Mouse (Mus musculus): Measurements from ENCODE around the gene Rpl11.
"Not testable (repeated sequence)": the region's sequence is repeated elsewhere in the genome, so short reads cannot be mapped to it uniquely, and the experiment has no call there.

Rpl11 gene

DNA sequence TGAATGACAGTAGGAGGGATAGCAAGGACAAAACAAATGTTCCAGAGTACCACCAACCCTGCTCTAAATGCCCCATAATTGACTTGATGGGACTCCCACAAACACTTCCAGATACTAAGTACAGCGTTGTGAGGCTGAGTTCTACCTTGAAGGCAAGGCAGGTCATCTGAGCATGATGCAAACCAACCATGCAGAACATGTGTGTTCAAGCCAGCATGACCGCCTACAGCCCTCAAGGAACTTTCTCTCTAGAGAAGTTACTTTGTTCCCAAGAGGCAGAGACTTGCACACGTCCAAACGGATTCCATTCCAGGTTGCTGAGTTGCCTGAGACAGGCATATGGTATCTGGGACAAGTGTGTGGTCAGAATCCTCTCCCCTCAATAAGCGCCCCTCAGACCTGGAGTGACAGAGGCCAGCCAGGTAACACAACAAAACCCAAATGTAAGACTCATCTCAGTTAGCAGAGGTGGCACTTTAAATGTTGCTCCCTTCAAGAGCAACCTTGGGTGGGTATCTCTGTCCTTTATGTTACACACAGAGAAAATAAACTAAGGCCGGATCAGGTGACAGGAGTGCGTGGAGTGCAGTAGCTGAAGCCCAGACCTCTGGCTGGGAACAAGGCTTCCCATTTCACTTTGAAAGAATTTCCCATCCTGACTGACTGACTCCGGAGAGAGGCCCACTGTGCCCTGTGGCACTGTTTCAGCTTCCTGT, 25.7 kb downstream of the Rpl11 start:
- DNase-seq (ENCODE audit: low read depth) = no peak

DNA sequence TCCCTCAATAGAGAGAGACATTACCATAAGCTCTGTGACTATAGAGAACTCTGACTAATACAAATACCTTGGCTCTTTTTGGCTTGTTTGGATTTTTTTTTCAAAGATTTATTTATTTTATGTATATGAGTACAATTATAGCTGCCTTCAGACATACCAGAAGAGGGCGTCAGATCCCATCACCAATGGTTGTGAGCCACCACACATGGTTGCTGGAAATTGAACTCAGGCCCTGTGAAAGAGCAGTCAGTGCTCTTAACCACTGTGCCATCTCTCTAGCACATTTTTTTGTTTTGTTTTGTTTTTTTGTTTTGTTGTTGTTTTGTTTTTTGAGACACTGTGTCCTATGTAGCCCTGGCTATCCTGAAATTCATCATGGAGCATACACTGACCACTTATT, 27.9 kb downstream of the Rpl11 start:
- DNase-seq (ENCODE audit: low read depth) = no peak

DNA sequence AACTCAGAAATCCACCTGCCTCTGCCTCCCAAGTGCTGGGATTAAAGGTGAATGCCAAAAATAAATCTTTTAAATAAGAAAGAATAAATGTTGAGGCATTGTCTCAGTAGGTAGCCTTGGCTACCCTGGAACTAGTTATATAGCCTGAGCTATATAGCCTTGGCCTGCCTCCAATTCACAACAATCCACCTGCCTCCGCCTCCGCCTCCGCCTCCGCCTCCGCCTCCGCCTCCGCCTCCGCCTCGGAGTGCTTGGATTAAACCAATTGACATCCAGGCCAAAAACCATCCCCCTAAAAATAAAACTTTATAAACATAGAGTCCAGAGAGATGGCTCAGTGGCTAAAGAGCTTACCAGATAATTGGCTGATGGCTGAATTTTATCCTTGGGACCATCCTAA, 30.3 kb downstream of the Rpl11 start:
- no peak for DNase-seq (ENCODE audit: low read depth)

DNA sequence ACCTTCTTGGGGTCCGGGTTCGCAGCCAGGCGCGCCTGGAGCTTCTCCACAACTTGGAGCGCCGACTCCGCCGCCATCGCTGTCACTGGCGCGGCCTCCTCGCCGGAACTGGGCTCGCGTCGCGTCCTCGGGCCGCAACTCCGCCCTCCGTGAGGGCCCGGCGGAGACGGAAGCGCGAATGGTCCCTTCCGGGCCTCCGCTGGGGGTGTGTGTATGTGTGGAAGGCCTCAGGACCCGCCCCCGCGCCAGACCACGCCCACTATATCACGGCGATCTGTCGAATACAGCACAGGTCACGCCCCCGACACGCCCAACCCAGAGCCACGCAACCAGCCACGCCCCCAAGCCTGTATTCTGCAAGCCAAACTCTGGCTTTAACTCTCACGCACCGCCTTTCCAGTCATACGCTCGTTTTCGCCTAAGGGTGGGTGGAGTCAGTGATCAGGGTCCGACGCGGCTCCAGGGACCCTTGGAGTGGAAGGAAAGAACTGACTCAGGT, 31.6 kb downstream of the Rpl11 start, which contains the start of gene Eloa:
Gene Eloa, minus strand, starts transcription at position 215 of the 499 bp plus-strand sequence.
- DNase-seq (ENCODE audit: low read depth) = peak; percentile 99

DNA sequence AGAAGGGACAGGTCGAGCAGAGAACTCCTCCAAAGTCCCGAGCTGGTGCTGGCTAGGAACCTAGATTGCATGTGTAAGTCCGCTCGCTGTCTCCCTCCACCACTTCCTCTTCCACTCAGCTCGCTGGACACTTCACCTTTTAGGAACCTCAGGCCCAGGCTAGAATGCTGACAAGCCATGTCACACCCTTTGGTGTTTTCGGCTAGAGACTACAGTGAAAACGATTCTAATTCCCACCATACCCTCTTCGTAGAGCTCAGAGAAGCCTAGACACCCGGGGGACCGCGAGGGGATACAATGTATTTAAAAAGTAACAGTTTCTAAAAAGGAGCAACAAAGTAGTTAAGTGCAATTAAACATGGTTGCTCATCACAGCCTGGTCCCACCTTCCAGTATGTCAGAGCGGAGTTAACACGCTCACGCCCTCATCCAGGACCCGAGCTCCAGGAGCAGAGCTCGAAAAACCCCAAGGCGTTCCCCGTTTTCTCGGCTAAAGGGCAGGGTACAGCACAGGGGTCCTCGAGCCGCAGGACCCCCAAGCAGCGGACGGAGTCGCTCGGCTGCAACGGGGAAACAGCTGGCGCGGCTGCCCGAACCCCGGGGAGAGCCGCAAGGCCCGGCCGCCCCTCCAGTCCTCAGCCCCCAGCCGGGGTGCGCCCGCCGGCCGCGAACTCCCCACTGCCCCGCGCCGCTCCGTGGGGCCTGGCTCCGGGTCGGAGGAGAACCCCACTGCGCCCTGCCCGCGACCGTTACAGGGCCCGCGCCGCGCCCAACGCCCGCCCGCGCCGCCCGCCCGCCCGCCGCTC, 32.3 kb downstream of the Rpl11 start:
- no peak for DNase-seq (ENCODE audit: low read depth)

DNA sequence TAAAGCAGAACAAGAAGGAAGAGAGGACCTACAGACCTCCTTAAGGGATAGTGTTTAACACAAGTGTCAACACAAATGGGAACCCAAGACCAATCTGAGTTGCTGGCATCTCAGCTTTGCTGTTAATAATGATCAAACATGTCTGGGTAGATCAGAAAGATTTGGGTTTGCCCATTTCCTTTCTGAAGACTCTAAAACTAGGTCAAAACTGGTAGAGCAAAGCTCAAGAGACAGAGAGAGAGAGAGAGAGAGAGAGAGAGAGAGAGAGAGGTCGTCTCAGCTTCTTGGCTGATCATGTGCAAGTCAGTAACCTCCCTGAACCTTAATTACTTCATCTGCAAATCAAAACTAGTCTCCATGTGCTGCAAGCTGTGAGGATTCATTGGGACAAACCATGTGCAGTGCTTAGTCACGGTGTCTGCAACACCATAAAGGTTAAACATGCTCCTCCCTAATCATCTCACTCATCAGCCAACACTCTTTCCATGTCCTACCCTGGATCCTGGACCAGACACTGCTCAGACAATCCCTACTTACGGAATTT, 37.1 kb downstream of the Rpl11 start:
- DNase-seq (ENCODE audit: low read depth) = no peak

DNA sequence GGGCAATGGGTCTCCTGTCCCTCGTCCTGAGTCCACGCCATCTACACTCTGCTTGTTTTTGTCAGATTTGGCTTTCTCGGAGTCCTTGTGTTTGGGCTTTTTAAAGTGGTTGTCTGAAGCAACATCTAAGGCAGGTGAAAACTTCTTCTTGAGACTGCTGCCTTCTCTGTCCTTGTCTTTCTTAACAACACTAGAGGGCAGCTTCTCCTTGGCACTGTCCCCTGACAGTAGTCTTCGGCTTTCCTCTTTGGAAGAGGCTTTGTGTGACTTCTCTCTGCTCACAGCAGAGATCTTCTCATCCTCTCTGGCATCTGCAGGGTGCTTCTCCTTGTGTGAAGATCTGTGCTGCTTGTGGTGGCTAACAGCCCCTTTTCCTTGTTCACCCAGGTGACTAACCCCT, 42.6 kb downstream of the Rpl11 start:
- DNase-seq (ENCODE audit: low read depth) = no peak

DNA sequence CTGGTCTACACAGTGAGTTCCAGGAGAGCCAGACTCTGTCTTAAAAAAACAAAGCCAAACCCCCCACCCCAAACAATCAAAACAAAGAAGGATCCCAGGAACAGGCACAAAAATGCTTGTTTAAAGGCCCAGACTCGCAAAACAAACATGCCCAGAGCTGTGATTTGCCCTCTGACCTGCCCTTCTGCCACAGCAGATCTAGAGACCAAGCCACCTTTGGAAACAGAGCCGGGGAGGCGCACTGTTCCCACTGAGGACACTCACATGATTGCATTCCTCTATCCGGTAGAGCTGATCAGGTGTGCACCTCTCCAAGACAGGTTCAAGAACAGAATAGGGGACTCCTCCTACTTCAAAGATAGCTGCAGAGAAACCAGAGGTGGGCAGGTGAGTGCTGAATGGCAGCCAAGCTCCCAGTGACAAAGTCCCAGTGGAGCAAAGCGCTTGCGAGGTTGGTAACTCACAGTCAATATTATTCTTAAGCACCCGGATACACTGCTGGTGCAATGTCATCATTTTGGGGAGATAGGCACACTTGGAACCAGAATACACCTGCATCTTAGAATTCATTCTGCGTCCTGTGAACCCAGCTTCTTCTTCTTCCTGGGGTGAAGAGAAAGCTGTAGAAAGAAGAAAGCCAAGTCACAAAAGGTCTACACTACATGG, 44.3 kb downstream of the Rpl11 start:
- no peak for DNase-seq (ENCODE audit: low read depth)

DNA sequence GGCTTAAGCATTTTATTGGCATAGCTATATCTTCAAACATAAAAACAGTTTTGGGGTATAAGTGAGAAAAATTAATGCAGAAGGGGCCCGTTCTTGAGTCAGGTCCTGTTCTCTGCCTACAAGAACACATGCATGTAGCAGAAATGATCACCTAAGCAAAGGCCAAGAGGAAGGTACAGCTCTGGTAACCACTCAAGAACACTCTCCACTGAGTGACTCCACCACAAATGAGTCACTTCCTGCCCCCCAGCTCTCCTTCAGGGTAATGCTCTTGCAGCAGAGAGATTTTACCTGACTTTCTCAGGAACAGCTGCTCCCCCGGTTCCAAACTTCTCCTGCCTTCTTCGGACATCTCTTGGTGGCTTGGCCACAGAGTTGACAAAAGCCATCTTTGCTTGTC, 46.4 kb downstream of the Rpl11 start:
- no peak for DNase-seq (ENCODE audit: low read depth)

DNA sequence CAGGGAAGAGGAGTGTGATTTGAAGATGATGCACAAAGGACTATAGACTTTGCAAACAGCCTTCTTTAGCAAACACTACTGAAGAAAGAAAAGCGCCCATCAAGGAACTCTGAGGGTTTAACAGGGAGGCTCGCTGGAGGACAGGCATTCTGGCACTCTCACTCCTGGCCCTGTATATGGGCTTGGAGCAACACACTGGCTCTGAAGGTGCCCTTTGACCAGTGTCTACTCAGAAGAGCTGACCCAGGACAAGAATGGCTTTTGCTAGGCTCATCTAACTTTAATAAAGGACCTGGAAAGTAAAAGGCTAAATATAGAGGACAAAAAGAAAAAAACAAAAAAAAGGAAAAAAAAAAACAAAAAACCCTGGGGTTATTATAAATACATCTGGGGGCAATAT, 48.3 kb downstream of the Rpl11 start:
- no peak for DNase-seq (ENCODE audit: low read depth)

DNA sequence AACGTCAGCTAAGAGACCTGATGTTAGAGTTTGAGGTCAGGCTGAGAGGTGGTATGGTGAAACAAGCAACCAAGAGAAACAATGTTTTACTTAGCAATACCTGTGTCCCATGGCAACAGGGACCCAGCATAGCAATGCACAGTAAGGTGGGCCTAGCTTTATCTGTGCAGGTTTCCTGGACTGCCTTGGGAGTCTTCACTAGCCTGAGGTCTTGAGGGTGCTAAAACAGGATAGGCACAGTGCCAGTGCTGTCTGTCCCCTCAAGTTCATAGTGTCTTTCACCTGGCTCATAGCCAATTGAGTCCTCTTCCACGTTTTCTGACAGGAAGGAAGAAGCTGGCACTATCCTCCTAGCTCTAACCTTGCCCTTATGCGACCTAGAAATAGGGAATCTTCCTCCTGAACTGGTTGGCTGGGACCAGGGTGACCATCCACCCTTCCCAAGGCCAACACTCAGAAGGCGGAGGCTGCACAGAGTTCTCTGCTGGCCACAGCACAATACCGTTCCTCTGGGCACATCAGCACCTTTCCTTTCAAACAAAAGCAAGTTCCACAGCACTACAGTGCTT, 49.0 kb downstream of the Rpl11 start:
- DNase-seq (ENCODE audit: low read depth) = no peak

DNA sequence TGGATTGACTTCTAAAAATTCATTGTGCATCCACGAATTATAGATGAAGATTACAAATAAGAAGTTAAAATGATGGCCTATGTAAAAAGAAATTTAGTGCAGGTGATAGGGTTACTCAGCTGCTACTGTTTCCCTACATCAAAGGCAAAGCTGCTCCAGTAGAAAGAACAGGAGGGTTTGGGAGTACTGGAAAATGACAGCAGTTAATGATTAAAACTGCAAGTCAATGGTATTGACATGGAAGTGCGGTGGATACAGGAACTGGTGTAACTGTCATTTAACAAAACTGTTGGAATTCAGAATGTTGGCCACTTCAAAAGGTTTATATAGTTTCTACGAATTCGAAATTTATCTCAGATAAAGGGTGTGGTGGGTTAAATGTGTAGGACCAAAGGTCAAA, 58.1 kb downstream of the Rpl11 start:
- DNase-seq (ENCODE audit: low read depth) = no peak

DNA sequence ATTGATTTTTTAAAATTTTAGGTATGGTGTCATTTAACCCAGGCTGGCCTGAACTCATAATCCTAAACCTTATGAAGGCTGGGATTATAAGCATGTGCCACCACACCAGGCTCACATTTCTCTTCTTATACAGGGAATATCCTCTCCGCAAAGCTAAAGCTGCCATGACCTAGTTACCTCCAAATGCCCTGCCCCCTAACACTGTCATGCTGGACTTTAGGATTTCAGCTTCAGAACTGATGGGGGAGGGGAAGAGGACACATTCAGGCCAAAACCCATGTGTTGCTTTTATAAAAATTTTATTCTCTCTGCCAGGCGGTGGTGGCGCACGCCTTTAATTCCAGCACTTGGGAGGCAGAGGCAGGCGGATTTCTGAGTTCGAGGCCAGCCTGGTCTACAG, 59.3 kb downstream of the Rpl11 start:
- no peak for DNase-seq (ENCODE audit: low read depth)

DNA sequence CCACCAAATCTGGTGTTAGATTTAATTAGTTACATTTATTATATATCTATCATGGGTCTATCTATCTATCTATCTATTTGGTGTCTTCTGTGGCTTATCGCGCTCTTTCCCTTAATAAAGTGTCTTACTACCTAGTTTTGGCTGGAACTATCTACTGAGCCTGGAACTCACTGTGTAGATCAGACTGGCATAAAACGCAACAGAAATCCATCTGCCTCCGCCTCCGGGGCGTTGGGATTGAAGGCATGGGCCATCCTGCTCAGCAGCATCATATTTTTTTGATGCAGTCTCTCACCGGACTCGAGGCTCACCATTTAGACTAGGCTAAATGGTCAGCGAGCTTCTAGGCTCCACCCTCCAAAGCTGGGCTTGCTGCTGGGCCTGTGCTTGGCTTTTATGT, 65.5 kb downstream of the Rpl11 start:
- DNase-seq (ENCODE audit: low read depth) = no peak

DNA sequence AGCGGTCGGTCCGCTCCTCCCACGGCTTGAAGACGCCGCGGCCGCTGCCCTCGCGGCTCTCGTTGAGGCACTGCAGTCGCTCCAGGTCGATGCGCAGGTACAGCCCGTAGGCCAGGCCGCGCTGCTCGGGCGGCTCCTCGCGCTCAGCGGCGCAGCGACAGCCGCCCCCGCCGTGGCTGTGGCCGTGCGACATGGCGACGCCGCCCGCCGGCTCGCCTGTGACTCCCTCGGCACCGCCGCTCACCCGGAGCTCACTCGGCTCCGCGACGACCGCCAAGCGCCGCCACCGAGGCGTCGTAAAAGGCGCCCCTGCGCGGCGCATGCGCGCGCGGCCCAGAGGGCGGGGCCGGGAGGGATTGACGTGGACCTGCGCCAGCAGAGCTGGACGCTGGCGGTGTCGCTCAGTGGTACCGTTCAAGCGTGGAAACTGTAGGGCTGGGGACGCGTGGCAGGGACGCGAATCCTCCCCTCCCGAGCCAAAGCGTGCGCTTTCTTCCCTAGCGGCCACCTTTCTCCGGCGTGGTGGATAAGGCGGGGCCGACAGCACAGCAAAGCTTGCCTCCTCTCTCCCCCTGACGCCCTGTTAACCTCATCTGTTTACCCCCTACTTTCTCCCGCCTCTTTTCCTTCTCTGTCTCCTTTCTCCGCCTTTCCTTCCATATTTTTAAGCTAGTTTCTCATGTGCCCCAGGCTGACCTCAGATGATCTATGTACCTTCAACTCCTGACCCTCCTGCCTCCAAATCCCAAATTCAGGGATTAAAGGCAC, 66.1 kb downstream of the Rpl11 start, which contains the start of gene Pithd1:
Gene Pithd1, minus strand, starts transcription at position 322 of the 768 bp plus-strand sequence.
- DNase-seq (ENCODE audit: low read depth) = peak; percentile 83

DNA sequence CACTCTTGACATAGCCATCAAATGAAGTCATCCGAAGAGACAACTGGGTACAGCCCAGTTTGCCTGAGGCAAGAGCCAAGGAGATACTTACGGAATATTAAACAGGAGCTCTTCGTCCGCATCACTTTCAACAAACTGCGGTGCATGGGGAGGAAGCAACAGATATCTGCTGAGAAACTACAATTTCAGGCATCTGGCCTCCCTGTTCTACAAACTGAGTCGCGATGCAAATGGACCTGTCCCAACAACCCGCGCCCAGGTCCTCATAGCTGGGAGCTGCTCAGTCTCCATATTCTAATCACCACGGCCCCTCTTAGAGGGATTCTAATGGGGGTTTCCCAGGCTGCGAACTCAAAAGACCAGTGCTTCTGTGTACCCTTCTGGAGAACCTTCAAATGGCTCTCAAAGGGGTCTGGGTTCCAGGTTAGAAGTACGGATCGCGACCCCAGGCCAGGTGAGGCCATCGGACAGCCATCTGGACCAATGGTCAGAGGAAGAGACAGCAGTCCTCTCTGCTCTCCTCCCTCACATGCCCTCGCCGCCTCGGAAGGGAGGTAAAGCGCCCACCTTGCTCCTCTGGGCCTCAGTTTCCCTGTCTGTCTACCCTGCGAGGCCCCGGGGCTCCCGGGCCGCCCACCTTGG, 66.8 kb downstream of the Rpl11 start:
- no peak for DNase-seq (ENCODE audit: low read depth)

DNA sequence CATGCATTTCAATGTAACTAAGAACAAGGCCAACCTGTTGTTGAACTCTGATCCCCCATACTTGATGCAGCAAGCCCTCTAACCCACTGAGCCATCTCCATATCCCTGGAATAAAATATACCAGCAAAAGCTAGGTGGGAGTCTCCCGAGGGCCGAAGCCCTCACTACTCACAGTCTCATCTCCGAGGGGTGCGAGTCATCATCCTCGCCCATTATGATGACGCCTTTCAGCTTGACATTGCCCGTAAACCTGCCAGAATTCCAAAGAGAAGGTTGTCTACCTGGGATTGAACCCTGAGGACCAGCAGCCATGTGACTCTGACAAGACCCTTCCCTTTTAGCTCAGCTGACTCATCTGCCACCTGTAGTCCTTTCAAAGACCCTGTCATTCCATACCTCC, 67.5 kb downstream of the Rpl11 start:
- no peak for DNase-seq (ENCODE audit: low read depth)

DNA sequence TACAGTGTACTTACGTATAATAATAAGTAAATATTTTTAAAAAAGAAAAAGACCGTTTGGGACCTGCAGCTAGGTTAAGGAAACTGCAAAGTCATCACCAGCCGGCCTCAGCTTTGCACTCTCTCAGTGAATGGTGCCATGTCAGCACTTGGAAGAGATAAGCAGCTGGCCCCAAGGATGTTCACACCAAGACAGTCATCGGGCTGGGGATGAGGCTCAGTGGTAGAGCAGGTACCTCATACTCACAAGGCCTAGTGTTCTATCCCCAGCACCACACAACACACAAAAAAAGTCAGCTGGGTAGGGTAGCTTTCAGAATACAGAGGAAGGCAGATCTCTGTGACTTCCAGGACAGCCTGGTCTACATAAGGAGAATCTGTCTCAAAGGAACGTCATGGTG, 68.0 kb downstream of the Rpl11 start:
- peak; percentile 82 for DNase-seq (ENCODE audit: low read depth)

DNA sequence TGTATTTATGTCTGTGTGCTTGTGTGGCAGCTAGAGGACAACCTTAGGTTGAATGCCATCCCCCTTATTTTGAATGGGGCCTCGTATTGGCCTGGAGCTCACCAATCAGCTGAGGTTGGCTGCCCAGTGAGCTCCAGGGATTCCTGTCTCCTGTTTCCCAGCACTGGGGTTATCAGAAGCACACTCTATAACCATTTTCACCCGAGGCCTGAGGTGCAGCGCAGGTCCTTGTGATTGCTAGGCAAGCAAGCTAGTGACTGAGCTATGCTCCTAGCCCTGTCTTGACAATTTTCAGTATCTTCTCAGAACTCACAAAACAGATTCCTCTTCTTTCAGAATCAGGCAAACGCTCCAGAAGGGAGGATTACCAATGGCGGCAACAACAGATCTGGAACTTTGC, 68.7 kb downstream of the Rpl11 start:
- DNase-seq (ENCODE audit: low read depth) = no peak

DNA sequence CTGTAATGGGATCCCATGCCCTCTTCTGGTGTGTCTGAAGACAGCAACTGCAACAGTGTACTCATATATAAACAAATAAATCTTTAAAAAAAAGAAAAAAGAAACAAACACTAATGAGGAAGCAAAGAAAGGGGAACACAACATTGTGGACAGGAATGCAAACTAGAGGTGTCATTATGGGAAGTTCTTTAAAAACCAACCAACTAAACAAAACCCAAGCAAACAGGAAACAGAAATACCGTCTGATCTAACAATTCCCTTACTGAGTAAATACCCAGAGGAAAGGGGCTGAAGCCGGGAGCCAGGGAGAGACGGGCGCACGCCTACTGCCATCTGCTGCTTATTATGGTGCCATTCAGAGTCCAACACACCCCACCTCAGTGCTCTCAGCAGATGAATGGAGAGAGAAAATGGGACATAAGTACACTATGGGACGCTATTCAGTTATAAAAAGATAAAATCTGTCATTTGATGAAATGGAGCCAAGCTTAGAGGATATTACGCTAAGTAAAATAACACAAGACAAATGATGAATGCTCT, 71.6 kb downstream of the Rpl11 start:
- DNase-seq (ENCODE audit: low read depth) = no peak

DNA sequence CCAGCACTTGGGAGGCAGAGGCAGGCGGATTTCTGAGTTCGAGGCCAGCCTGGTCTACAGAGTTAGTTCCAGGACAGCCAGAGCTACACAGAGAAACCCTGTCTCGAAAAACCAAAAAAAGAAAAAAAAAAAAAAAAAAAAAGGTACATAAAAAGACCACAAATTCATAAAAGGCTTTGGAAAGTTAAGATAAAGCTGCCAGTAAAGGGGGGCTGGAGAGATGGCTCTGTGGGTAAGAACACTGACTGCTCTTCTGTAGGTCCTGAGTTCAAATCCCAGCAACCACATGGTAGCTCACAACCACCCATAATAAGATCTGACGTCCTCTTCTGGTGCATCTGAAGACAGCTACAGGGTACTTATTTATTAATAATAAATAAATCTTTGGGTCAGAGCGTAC, 73.0 kb downstream of the Rpl11 start:
- DNase-seq (ENCODE audit: low read depth) = not testable (repeated sequence)
